Mouse (Mus musculus) brain, embryonic 18.5 days (tissue): ENCODE data around the gene Gga1.

Source experiments
- DNase-seq: peaks from one replicate; pipeline ENCODE4 v3.0.0-alpha.2; 2012; ENCODE audit warnings: low read depth, low spot score

Gga1 gene

DNA sequence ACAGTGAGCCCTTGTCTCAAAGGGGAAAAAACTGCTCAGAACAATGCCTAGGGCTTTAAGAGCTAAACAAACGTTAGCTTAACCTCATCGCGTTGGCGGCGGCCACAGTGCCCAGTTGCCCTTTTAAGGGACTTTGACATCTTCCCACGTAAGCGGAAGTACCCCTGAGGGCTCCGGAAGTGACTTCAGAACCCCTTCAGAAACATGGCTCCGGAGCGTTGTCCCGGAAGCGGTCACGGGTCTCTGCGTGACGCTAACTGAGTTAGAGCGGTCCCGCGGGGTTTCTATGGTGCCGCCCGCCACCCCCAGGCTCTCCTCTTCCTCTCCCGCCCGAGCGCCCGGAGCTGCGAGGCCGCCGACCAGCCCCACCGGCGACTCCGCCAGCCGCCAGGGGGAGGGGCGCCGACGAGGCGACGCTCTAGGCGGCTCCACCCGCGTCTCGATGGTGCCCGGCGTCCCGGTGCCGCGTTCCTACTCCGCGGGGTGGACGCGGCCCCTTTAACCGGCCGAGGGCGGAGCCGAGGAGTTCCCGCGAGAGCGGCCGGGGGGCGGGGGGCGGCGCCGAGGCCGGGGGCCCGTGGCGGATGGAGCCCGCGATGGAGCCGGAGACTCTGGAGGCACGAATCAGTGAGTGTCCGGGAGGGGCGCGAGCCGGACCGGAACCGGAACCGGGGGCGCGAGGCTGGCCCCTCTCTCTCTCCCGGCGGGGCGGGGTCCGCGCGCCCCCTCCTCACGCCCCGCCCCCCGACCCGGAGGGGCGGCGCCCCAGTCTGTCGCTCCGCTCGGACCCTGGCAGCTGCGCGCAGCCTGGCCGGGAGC, at the start of gene Gga1:
Gga1 (plus strand) TSS at position 200 of the 819 bp plus-strand sequence.
- peak; percentile 95 for DNase-seq

- no peak for DNase-seq
Observed at GRCm38 (mm10) chr15:78828315-78828714, 48.7 kb upstream of the Gga1 start.

GRCm38 (mm10) chr15:78829636-78830035, 47.4 kb upstream of the Gga1 start:
- no peak for DNase-seq

GRCm38 (mm10) chr15:78830742-78831719, 46.0 kb upstream of the Gga1 start:
- no peak for DNase-seq

DNA sequence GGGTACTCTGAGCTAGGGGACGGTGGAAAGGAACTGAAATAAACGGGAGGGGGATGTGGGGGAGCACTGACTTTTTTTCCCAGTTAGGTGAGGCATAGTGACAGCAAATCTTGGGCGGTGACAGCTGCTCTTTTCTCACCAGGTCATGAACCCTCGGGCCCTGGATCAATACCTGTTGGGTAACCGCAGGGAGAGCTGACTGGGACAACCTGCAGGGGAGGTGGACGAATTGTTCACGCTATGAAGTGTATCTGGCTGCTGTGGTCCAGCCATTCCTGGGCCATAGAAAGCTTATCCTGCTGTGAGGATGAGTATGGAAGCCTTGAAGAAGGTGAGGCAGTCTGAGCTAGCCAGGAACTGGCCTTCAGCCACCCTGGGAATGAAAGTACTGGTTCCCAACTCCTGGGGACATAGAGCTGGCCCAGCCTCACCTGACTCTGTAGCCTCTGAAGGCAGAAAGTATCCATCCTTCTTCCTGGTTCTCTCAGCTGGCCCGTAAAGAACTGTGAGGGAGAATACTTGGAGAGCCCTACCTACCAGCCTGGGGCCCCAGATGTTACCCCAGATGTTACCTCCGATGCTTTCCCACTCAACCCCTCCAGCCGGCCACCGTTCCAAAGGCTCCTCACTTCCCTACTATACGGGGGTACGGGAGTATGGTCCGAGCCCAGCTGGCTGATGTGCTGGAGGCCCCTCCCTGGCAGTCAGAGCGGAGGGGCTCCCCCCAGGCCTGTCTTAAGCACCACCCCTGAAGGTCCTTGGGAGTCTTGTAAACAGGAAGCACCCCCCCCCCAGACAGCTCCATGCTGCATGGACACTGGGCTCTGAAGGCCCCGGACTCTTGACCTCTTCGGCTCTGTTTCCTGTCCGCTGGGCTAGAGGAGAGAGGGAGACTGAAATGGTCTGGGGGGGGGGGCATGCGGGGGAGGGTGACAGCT, 45.0 kb upstream of the Gga1 start:
- DNase-seq, result no peak

GRCm38 (mm10) chr15:78832701-78833123, 44.3 kb upstream of the Gga1 start:
- DNase-seq, result peak; percentile 49

- DNase-seq, result no peak
Observed at GRCm38 (mm10) chr15:78833582-78833981, 43.4 kb upstream of the Gga1 start.

GRCm38 (mm10) chr15:78834233-78835005, 42.6 kb upstream of the Gga1 start:
- DNase-seq, result no peak

DNA sequence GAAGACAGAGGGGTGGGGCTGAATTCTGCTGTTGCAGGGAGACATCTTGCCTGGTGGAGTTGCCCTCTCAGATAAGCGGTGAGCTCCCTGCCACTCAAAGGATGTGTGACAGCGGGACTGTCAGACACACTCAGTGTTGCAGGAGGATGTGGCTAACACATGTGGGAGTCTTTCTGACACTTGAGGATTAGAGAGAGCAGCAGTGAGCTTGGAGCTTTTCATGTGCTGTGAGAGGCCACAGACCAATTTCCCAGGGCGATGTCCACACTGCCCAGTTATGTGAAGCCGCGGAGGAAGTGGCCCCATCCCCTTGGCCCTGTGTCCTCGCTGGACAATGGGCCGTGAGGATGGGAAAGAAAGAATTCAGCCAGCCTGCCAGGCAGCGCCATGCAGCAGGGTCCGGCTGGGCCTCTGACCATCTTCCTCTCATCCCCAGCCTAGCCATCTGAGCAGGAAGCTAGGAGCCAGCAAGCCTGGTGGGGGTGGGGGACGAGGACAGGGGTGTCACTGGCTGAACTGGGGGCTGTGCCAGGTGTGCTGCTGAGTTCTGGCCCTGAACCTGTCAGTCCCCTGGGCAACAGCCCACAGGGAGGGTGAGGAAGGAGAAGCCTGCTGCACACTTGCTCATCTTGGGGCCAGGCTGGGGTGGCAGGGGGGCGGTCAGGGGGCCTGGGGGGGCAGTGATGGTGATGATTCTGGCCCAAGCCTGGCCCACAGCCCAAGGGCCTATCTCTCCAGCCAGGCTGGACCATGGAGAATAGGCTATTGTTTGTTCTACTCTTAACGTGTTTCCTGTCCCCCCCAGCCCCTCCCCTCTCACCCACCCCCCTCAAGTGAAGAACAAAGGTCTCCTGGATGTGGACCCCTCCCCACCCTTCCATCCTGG, 41.5 kb upstream of the Gga1 start:
- DNase-seq, result no peak

DNA sequence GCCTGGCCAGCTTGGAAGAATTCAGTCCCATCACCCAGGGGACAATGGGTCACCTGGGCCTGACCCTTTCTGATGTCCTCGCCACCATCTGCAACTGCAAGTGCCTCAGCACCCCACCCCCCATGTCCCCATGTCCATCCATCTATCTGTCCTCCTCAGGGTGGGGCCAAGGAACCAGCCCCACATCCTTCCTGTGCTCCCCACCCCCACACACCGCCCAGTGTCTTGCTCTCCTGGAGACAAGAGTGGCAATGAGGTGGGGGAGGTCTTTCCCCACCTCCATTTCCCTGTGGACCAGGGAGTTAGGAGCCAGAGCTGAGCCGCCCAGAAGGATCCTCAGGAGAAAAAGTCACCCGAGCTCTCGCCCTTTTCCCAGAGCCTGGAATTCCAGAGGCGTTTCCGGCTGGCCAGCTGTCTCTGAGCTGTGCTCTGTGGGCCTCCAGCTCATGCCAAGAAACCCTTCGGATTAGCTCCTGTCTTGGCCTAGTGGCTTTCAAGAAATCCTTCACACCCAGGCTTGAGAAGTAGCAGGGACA, 40.8 kb upstream of the Gga1 start:
- DNase-seq, result no peak

DNA sequence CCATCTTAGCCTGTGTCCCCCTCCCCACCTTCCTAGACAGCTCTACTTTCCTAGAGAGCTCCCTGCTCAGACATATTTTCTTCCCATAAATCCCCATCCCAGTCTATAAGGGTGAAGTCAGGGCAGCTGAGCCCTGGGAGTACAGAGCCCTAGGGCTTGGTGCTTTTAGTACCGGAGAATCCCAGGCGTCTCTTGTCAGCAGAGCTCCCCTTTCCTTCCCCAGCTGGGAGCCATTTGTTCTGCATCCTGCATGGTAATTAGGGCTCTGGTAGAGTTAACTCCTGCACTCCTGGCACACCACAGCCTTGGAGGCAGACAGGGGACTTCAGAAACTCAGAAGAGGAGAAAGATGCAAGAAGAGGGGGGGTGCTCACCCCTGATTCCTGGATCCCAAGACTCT, 37.2 kb upstream of the Gga1 start:
- no peak for DNase-seq

- DNase-seq, result no peak
Observed at GRCm38 (mm10) chr15:78840241-78840640, 36.7 kb upstream of the Gga1 start.

DNA sequence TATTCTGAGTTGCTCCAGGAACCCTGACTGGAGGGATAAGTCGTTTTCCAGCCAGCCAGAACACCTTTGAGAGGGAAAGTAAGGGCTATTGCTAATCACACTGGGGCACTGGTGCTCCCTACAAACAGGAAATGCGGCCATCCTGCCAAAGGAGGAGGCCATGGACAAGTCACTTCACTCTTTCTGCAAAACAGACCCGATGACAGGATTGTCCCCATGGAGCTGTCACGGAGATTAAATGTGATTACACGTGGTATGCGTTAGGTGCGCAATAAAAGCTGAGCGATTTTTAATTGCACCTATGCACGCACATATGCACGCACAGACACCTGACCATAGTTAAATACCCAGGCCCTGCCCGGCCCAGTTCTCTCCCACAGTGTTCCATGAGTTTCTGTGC, 36.2 kb upstream of the Gga1 start:
- DNase-seq, result no peak

DNA sequence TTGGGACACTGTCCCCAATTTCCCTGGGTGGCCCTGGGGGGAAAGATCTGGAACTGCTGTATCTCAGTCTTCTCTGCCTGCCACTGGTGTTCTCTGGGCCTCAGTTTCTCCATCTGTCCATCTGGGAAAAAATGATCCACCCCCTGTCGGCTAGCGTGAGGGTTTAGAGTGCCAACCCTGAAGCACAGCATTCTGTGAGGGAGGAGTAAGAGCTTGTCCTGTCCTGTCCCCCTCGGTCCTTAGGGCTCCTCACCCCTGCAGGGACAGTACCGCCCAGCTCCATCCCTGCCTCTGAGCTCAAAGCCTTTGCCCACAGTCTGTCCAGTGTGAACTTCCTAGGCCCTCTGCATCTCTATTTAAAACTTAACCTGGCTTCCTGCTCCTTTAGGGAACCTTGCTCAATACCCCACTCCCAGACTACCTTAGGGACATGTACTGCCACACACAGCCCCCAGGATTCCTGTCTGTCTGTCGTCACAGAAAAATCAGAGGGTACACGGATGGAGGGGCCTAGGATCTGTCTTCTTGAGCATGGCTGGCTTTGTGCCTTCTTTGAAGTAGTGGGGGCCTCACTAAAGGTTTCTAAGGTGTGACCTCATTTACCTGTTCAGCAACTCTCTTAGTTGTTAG, 35.7 kb upstream of the Gga1 start:
- no peak for DNase-seq

DNA sequence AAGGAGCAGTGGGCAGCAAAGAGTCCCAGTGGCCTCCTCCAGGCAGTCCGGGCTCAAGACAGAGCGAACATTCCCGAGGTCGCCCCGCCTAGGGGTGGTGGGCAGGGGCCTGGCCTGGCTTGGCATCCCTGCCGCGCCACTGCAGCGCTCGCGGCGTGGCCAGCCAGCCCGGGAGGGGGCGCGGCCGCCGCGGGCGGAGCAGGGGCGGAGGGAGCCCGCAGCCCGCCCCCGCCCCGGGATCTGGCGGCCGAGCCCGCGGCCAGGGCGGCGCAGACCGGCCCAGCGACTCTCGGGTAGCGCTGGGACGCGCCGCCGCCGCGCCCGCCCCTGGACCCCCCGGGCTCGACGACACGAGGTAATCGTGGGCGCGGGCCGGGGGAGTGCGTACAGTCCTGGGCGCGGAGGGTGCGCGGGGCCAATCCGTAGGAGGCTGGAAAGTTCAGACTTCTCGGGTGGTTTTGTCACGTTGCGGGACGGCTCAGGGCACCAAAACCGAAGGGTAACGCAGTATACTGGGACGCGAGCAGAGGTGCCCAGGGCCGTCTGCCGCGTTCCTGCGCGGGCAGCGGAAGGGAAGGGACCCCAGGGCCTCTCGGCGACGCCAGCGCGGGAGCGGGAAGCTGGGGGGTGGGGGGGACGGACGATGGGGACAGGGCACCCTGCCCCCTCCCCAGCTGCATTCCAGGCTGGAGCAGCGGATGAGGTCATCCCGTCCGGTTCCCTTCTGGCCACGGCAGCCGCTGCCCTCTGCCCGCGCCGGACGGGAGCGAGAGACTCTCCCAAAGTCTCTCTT, 34.4 kb upstream of the Gga1 start, which contains the start of gene Cdc42ep1:
Cdc42ep1 (plus strand) TSS at position 254 of the 793 bp plus-strand sequence.
- DNase-seq, result no peak

- no peak for DNase-seq
Observed at GRCm38 (mm10) chr15:78843581-78844469, 33.2 kb upstream of the Gga1 start.

GRCm38 (mm10) chr15:78844791-78845190, 32.2 kb upstream of the Gga1 start:
- no peak for DNase-seq
